Mouse (Mus musculus) heart, embryonic 14.5 days (tissue): ENCODE measurements at regions not wholly inside any gene's neighbourhood (a gene's known extent, or its start where the extent isn't known, plus 50 kb on each side); places are given as distances from the start of the nearest gene placed in this dataset.
A peak's percentile ranks its signal among the peaks of the same experiment; 100 is the strongest.

Source experiments
- ATAC-seq: fragments of 200-750 bp; cut with Nextera tagmentation; 2 replicates; pipeline ENCODE4 v1.8.0; 2017; ENCODE audit warnings: low read depth, moderate TSS enrichment; ENCODE audit not compliant: insufficient number of reproducible peaks, insufficient read depth, low FRiP score
- H3K27ac ChIP-seq, 2 experiments: fragments of 200-500 bp in 1 of 2; fragments of 300-500 bp in 1 of 2; sonication (generic) in 1 of 2; replicated peaks in 1 of 2; 2 replicates each; pipeline ENCODE4 v1.5.1; 2012 to 2014; ENCODE audit warnings: low read depth in 2 of 2, low read length in 2 of 2, control low read depth in 1 of 2, mild to moderate bottlenecking in 1 of 2, mixed read lengths in 1 of 2; ENCODE audit not compliant: control insufficient read depth in 1 of 2, insufficient read depth in 1 of 2
- H3K27me3 ChIP-seq: fragments of 300-500 bp; sonication (generic); 2 replicates; pipeline ENCODE4 v1.6.1; 2014; ENCODE audit warnings: mild to moderate bottlenecking, low read length, control low read depth; ENCODE audit not compliant: control insufficient read depth, insufficient read depth
- H3K36me3 ChIP-seq: fragments of 300-500 bp; sonication (generic); 2 replicates; pipeline ENCODE4 v1.6.1; 2014; ENCODE audit warnings: mild to moderate bottlenecking, control low read depth, low read length, mixed read lengths; ENCODE audit not compliant: control insufficient read depth, insufficient read depth
- H3K4me1 ChIP-seq, 2 experiments: fragments of 200-500 bp in 1 of 2; fragments of 300-500 bp in 1 of 2; sonication (generic) in 1 of 2; 2 replicates each; pipeline ENCODE4 v1.6.1; 2012 to 2014; ENCODE audit warnings: low read length in 2 of 2, control low read depth in 1 of 2, mixed read lengths in 1 of 2; ENCODE audit not compliant: control insufficient read depth in 2 of 2, insufficient read depth in 2 of 2
- H3K4me2 ChIP-seq: fragments of 300-500 bp; sonication (generic); 2 replicates; pipeline ENCODE4 v1.6.1; 2014; ENCODE audit warnings: mild to moderate bottlenecking, low read length
- H3K4me3 ChIP-seq, 2 experiments: fragments of 200-500 bp in 1 of 2; fragments of 300-500 bp in 1 of 2; sonication (generic) in 1 of 2; 2 replicates each; pipeline ENCODE4 v1.5.1; 2012 to 2014; ENCODE audit warnings: low read length in 2 of 2, mild to moderate bottlenecking in 2 of 2, control low read depth in 1 of 2, low read depth in 1 of 2, moderate library complexity in 1 of 2; ENCODE audit not compliant: control insufficient read depth in 1 of 2, insufficient read depth in 1 of 2
- H3K9ac ChIP-seq: fragments of 300-500 bp; sonication (generic); 2 replicates; pipeline ENCODE4 v1.6.1; 2014; ENCODE audit warnings: mild to moderate bottlenecking, low read length
- H3K9me3 ChIP-seq: fragments of 300-500 bp; sonication (generic); 2 replicates; pipeline ENCODE4 v1.6.1; 2016; ENCODE audit warnings: low read length, control low read depth; ENCODE audit not compliant: control insufficient read depth
- WGBS: fragments of 180-500 bp; shearing (Covaris S2); extraction: QIAGEN DNeasy Blood & Tissue Kit; methylation state at CpG from one replicate; pipeline ENCODE4 v1.1.7; 2014; 5-methylcytosine and 5-hydroxymethylcytosine counted together

- H3K9ac ChIP-seq = no peak overlapping the region
- H3K4me3 ChIP-seq = no peak overlapping the region
- 41% methylated on average over 6 of the region's 6 CpGs for WGBS
- H3K9me3 ChIP-seq = no peaks in the 10 kb centered on the region
- H3K4me1 ChIP-seq = peaks cover 0 to 3% of the 10 kb centered on the region in 2 experiments; a peak in 1 of 4 replicates
- no peak for ATAC-seq
- no peak overlapping the region for H3K4me2 ChIP-seq
- no peaks in the 10 kb centered on the region for H3K27me3 ChIP-seq
- H3K36me3 ChIP-seq = no peaks in the 10 kb centered on the region
- no peak overlapping the region for H3K27ac ChIP-seq
Measured at GRCm38 (mm10) chr1:184358226-184358568, 324.1 kb upstream of the 1700056E22Rik start.

- Histone ChIP-seq H3K9ac (no peak overlapping the region), H3K4me2 (no peak overlapping the region), H3K36me3 (no peaks in the 10 kb centered on the region), H3K27ac (0 out of 4 replicates have a peak overlapping the region, but pooled peaks of 1 of the 2 experiments have one; percentile 14), H3K27me3 (no peaks in the 10 kb centered on the region), H3K9me3 (no peaks in the 10 kb centered on the region), H3K4me1 (peaks cover 0 to 3% of the 10 kb centered on the region in 2 experiments; a peak in 1 of 4 replicates), H3K4me3 (no peak overlapping the region)
- ATAC-seq = no peak
- 45% methylated on average over 4 of the region's 4 CpGs for WGBS
Measured at GRCm38 (mm10) chr1:184357474-184358225, 323.5 kb upstream of the 1700056E22Rik start.

GRCm38 (mm10) chr1:184353832-184354449 is 319.8 kb upstream of the 1700056E22Rik start:
- Histone ChIP-seq H3K4me1 (peaks cover 5 to 6% of the 10 kb centered on the region in 2 experiments; a peak in 3 of 4 replicates), H3K9me3 (no peaks in the 10 kb centered on the region), H3K9ac (no peak overlapping the region), H3K4me2 (no peak overlapping the region), H3K4me3 (no peak overlapping the region), H3K36me3 (no peaks in the 10 kb centered on the region), H3K27ac (no peak overlapping the region), H3K27me3 (no peaks in the 10 kb centered on the region)
- no peak for ATAC-seq
- 69% methylated on average over 8 of the region's 8 CpGs for WGBS

GRCm38 (mm10) chr1:184351760-184352159 is 317.7 kb upstream of the 1700056E22Rik start:
- 22% methylated on average over 5 of the region's 5 CpGs for WGBS
- H3K4me2 ChIP-seq = no peak overlapping the region

GRCm38 (mm10) chr1:184344829-184345228 is 310.7 kb upstream of the 1700056E22Rik start:
- no peaks in the 10 kb centered on the region for H3K9me3 ChIP-seq
- H3K4me1 ChIP-seq = no peaks in the 10 kb centered on the region; a peak in 1 of 4 replicates
- 27% methylated on average over 2 of the region's 2 CpGs for WGBS
- H3K4me3 ChIP-seq = no peak overlapping the region
- H3K9ac ChIP-seq = no peak overlapping the region
- no peak overlapping the region for H3K4me2 ChIP-seq
- H3K36me3 ChIP-seq = no peaks in the 10 kb centered on the region
- H3K27ac ChIP-seq = no peak overlapping the region
- no peaks in the 10 kb centered on the region for H3K27me3 ChIP-seq
- no peak for ATAC-seq

More at GRCm38 (mm10) chr1:184351760-184352159, 317.7 kb upstream of the 1700056E22Rik start:
- Histone ChIP-seq H3K27me3 (no peaks in the 10 kb centered on the region), H3K36me3 (no peaks in the 10 kb centered on the region), H3K4me1 (peaks cover 2 to 6% of the 10 kb centered on the region in 2 experiments; a peak in 2 of 4 replicates), H3K9ac (no peak overlapping the region), H3K4me3 (no peak overlapping the region), H3K27ac (no peak overlapping the region), H3K9me3 (no peaks in the 10 kb centered on the region)
- ATAC-seq = no peak

GRCm38 (mm10) chr1:184335952-184336351 is 301.9 kb upstream of the 1700056E22Rik start:
- Histone ChIP-seq H3K27me3 (no peaks in the 10 kb centered on the region), H3K27ac (no peak overlapping the region), H3K4me2 (no peak overlapping the region), H3K9ac (no peak overlapping the region), H3K9me3 (no peaks in the 10 kb centered on the region), H3K4me3 (no peak overlapping the region), H3K4me1 (peaks cover 0 to 2% of the 10 kb centered on the region in 2 experiments; a peak in 1 of 4 replicates), H3K36me3 (no peaks in the 10 kb centered on the region)
- no peak for ATAC-seq
- WGBS = 77% methylated on average over 3 of the region's 3 CpGs

- H3K4me2 ChIP-seq = no peak overlapping the region
- H3K9me3 ChIP-seq = no peaks in the 10 kb centered on the region
- ATAC-seq = no peak
- H3K4me3 ChIP-seq = no peak overlapping the region
- H3K4me1 ChIP-seq = peaks cover 0 to 2% of the 10 kb centered on the region in 2 experiments; a peak in 1 of 4 replicates
- no peak overlapping the region for H3K9ac ChIP-seq
- no peaks in the 10 kb centered on the region for H3K27me3 ChIP-seq
- H3K27ac ChIP-seq = no peak overlapping the region
- WGBS = 51% methylated on average over 6 of the region's 6 CpGs
- no peaks in the 10 kb centered on the region for H3K36me3 ChIP-seq
Measured at GRCm38 (mm10) chr1:184335281-184335680, 301.2 kb upstream of the 1700056E22Rik start.
